Mouse (Mus musculus) lung, adult 2 months (tissue): ENCODE measurements around the gene Eif4g3.

Experiments used
- CTCF ChIP-seq: fragments of 200-500 bp; IDR thresholded peaks from 2 replicates; pipeline ENCODE4 v1.5.1; 2011; ENCODE audit warnings: mild to moderate bottlenecking, low read length, control low read depth; ENCODE audit not compliant: insufficient read depth
- POLR2A ChIP-seq: fragments of 200-500 bp; IDR thresholded peaks from 2 replicates; pipeline ENCODE4 v1.6.1; 2011; ENCODE audit warnings: low read depth, mild to moderate bottlenecking, control low read depth, low read length, borderline replicate concordance; ENCODE audit errors: extremely low read depth

DNA sequence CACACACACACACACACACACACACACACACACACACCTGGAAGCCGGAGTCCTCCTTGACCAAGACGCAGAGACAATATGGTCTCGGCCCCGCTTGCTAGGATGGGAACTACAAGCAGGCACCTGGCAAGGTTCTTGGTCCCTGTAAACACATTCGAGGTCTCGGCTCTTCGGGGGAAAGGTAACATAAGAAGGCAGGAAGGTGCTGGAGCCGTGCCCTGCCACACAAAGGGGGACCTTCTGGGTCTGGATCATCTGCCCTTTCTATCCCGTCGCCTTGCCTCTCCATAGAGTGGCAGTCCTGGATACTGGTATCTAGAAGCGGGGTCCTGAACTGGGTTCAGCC is 28.3 kb upstream of the Eif4g3 start:
- TF ChIP-seq POLR2A (no peak), CTCF (no peak)
